Mouse (Mus musculus): ENCODE results near the gene Rarres1. TPM values are rescaled to one million over a fixed set of nuclear protein-coding genes. Genes with fewer than 3 reads are reported as not detected.

Rarres1 gene
- polyA plus RNA-seq (2012; rRNA removed) = 1.0 and 1.3 TPM in 2 replicates

DNA sequence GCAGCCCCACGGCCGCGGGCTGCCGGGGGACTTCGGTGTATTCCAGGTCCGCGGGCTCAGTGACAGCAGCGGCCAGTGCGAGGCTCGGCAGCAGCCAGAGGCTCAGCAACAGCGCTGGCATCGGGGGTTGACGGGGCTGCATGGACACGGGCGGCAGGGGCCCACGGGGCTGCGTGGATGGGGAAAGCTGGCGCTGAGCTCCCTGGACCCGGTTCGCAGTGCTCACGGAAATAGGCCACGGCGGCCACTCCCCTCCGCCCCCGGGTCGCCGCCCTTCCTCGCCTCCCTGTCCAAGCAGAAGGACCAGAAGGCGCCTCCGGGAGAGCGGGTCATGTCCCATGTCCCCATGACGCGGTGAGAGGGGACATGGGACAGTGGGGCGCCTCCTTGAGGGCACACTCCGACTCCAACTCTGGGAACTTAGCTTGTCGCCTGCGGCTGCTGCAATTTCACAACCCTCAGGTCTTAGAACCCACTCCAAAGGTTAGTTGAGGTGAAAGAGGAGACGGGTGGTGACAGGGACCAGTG is at the start of gene Rarres1:
TSS of gene Rarres1 (minus strand) at position 250 of the 528 bp plus-strand sequence.

DNA sequence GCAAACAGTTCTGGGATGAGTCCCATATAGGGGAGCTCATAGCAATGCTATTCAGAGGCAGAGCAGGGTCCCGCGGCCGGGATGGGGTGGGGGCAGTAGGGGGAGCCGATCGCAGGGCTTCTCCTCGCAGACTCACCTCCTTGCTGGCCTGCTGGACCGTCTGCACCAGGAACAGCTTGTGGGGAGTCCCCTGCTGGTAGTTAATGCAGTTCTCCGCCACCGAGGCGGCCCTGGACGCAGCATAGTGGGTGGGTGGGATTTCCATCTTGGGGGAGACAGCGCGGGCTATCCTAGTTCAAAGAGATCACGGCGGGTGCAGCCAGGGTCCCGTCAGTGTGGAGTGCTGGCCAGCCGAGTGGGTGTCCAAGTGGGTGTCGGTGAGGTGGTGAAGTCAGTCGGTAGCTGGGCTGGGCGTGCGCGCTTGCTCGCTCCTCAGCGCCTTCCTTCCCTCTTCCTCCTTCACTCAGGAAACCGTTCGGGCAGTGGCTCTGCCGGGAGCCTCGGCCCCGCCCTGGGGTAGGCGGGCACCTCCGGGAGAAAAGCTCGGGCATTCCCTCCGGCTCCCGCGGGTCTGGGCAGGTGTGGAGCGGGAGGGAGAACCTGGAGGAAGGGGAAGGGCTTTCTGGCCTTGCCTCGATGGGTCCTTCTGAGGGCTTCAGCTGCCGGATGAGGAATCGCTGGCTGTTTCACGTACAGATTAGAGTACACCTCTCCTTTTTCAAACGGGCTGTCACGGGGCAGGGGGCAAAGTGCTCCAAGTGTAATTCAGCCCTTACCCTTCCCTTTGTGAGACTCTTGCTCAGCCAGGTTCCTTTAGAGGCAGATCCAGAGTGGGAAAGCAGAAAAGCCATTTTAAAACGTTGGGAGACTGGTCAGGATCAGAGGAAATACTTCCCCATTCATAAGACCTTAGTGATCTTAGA is 51.6 kb downstream of the Rarres1 start, which contains the start of gene Lxn:
TSS of gene Lxn (minus strand) at position 477 of the 923 bp plus-strand sequence.

DNA sequence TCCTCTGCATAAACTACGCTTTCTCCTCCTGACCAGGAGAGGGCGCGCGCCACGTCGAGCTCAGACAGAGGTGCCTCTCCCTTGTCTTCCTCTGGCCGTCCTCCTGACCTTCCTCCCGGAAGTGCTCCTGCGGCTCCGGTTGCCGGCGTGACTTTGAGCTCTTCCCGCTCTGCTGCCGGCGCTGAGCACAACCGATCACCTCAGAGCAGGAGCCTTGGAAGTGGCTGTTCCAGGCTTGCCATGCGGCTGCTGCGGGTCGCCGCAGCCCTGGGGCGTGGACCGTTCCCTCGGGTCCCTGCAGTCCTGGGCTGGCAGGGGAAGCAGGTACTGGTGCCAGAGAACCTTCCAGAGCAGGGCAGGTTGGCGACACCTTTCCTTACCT is 85.3 kb downstream of the Rarres1 start, which contains the start of gene Gfm1:
TSS of gene Gfm1 (plus strand) at position 98 of the 382 bp plus-strand sequence.

Other genes with a start within 250 kb of the Rarres1 start
- gene Mlf1, start 141.4 kb downstream of the Rarres1 start, polyA plus RNA-seq (2012; rRNA removed) = 14.2 and 14.4 TPM in 2 replicates
- not detected in 2 replicates for gene Gm17402, start 140.4 kb downstream of the Rarres1 start, polyA plus RNA-seq (2012; rRNA removed)
- gene Gfm1, start 85.4 kb downstream of the Rarres1 start, polyA plus RNA-seq (2012; rRNA removed) = 28.5 and 28.7 TPM in 2 replicates
- 73.6 and 83.4 TPM in 2 replicates for gene Lxn, start 51.6 kb downstream of the Rarres1 start, polyA plus RNA-seq (2012; rRNA removed)
- 29.7 and 31.7 TPM in 2 replicates for gene Mfsd1, start 67.2 kb upstream of the Rarres1 start, polyA plus RNA-seq (2012; rRNA removed)